Mouse (Mus musculus) limb, embryonic 14.5 days (tissue): Measurements from ENCODE around the gene Tfpi. TPM values are rescaled to one million over a fixed set of nuclear protein-coding genes. Genes with fewer than 3 reads are reported as not detected.
A peak's percentile ranks its signal among the peaks of the same experiment; 100 is the strongest.

ENCODE experiments used
- ATAC-seq: fragments of 200-750 bp; cut with Nextera tagmentation; 2 replicates; pipeline ENCODE4 v1.8.0; 2017; ENCODE audit warnings: low read depth, moderate number of reproducible peaks, moderate TSS enrichment; ENCODE audit not compliant: low FRiP score
- DNase-seq: peaks from one replicate; pipeline ENCODE4 v3.0.0-alpha.2; 2015; ENCODE audit warnings: low spot score
- H3K27ac ChIP-seq: fragments of 300-500 bp; sonication (generic); replicated peaks from 2 replicates; pipeline ENCODE4 v1.5.1; 2014; ENCODE audit warnings: low read depth, mild to moderate bottlenecking, low read length, moderate library complexity, mixed read lengths
- H3K27me3 ChIP-seq: fragments of 300-500 bp; sonication (generic); 2 replicates; pipeline ENCODE4 v1.6.1; 2014; ENCODE audit warnings: low read length, mixed read lengths; ENCODE audit not compliant: control insufficient read depth, insufficient read depth
- H3K36me3 ChIP-seq: fragments of 300-500 bp; sonication (generic); 2 replicates; pipeline ENCODE4 v1.6.1; 2014; ENCODE audit warnings: mild to moderate bottlenecking, low read length, moderate library complexity, mixed read lengths; ENCODE audit not compliant: control insufficient read depth, insufficient read depth
- H3K4me1 ChIP-seq: fragments of 300-500 bp; sonication (generic); 2 replicates; pipeline ENCODE4 v1.6.1; 2014; ENCODE audit warnings: antibody characterized with exemption, low read length, mixed read lengths; ENCODE audit not compliant: control insufficient read depth, insufficient read depth
- H3K4me2 ChIP-seq: fragments of 300-500 bp; sonication (generic); replicated peaks from 2 replicates; pipeline ENCODE4 v1.6.1; 2014; ENCODE audit warnings: low read depth, mild to moderate bottlenecking, low read length, moderate library complexity; ENCODE audit not compliant: severe bottlenecking
- H3K4me3 ChIP-seq: fragments of 300-500 bp; sonication (generic); replicated peaks from 2 replicates; pipeline ENCODE4 v1.5.1; 2014; ENCODE audit warnings: low read length
- H3K9ac ChIP-seq: fragments of 300-500 bp; sonication (generic); 2 replicates; pipeline ENCODE4 v1.6.1; 2014; ENCODE audit warnings: mild to moderate bottlenecking, low read depth, low read length, moderate library complexity; ENCODE audit not compliant: severe bottlenecking
- H3K9me3 ChIP-seq: fragments of 300-500 bp; sonication (generic); 2 replicates; pipeline ENCODE4 v1.6.1; 2016; ENCODE audit warnings: low read length; ENCODE audit not compliant: control insufficient read depth
- POLR2A ChIP-seq: fragments of 200-500 bp; IDR thresholded peaks from 2 replicates; pipeline ENCODE4 v1.8.0; 2012; ENCODE audit warnings: inconsistent platforms, mild to moderate bottlenecking, moderate library complexity, borderline replicate concordance; ENCODE audit not compliant: insufficient read depth, insufficient read length; ENCODE audit errors: extremely low read depth
- WGBS: fragments of 180-500 bp; shearing (Covaris S2); extraction: QIAGEN DNeasy Blood & Tissue Kit; methylation state at CpG from one replicate; pipeline ENCODE4 v1.1.7; 2014; 5-methylcytosine and 5-hydroxymethylcytosine counted together
- polyA plus RNA-seq, 2 experiments: library from polyadenylated mRNA; depleted of rRNA in 1 of 2; stranded (reverse) in 1 of 2; unstranded in 1 of 2; fragments of >200 nt; fragmentation: Nextera tagmentation in 1 of 2; extraction: Ambion mirVana in 1 of 2; gene quantifications; 2 replicates each; pipeline versions ENCODE4 v1.2.1 to v1.2.3; 2012 to 2014

The Tfpi gene
- polyA plus RNA-seq, 2 experiments, result 28.3 to 29.6 TPM

GRCm38 (mm10) chr2:84464956-84465355, 11.6 kb downstream of the Tfpi start:
- no peak for ATAC-seq
- peak; percentile 13 for DNase-seq
- 25% methylated on average over 7 of the region's 7 CpGs for WGBS

GRCm38 (mm10) chr2:84462411-84462810, 14.2 kb downstream of the Tfpi start:
- Histone ChIP-seq H3K36me3 (no peaks in the 10 kb centered on the region), H3K27me3 (no peaks in the 10 kb centered on the region), H3K9me3 (no peaks in the 10 kb centered on the region), H3K9ac (no peak overlapping the region), H3K4me1 (no peaks in the 10 kb centered on the region), H3K4me2 (no peak overlapping the region), H3K27ac (no peak overlapping the region), H3K4me3 (no peak overlapping the region)
- DNase-seq (no peak), ATAC-seq (no peak)
- TF ChIP-seq POLR2A, result no peak
- 91% methylated on average over 3 of the region's 3 CpGs for WGBS

More at GRCm38 (mm10) chr2:84464956-84465355, 11.6 kb downstream of the Tfpi start:
- Histone ChIP-seq H3K27me3 (no peaks in the 10 kb centered on the region), H3K4me1 (no peaks in the 10 kb centered on the region), H3K9me3 (no peaks in the 10 kb centered on the region), H3K27ac (no peak overlapping the region), H3K4me3 (no peak overlapping the region), H3K4me2 (no peak overlapping the region), H3K9ac (no peak overlapping the region), H3K36me3 (no peaks in the 10 kb centered on the region)
- no peak for TF ChIP-seq POLR2A

GRCm38 (mm10) chr2:84459651-84460177, 16.9 kb downstream of the Tfpi start:
- no peaks in the 10 kb centered on the region for H3K36me3 ChIP-seq
- ATAC-seq (no peak), DNase-seq (no peak)
- 67% methylated on average over 11 of the region's 11 CpGs for WGBS
- no peaks in the 10 kb centered on the region for H3K27me3 ChIP-seq
- no peak overlapping the region for H3K4me2 ChIP-seq
- H3K9ac ChIP-seq, result no peak overlapping the region
- no peaks in the 10 kb centered on the region for H3K9me3 ChIP-seq
- no peak overlapping the region for H3K4me3 ChIP-seq
- no peaks in the 10 kb centered on the region for H3K4me1 ChIP-seq
- no peak for TF ChIP-seq POLR2A
- no peak overlapping the region for H3K27ac ChIP-seq

- 72% methylated on average over 6 of the region's 6 CpGs for WGBS
These were observed 19.4 kb downstream of the Tfpi start for GRCm38 (mm10) chr2:84457221-84457620.

GRCm38 (mm10) chr2:84455236-84455799, 21.3 kb downstream of the Tfpi start:
- H3K36me3 ChIP-seq, result no peaks in the 10 kb centered on the region
- H3K4me1 ChIP-seq, result no peaks in the 10 kb centered on the region
- H3K9me3 ChIP-seq, result no peaks in the 10 kb centered on the region
- ATAC-seq (peak; percentile 57; the same call in 1 of the 2 replicates), DNase-seq (peak; percentile 94)
- no peak overlapping the region for H3K4me3 ChIP-seq
- no peak overlapping the region for H3K9ac ChIP-seq
- H3K27me3 ChIP-seq, result no peaks in the 10 kb centered on the region
- no peak for TF ChIP-seq POLR2A
- H3K4me2 ChIP-seq, result no peak overlapping the region
- WGBS, result 9% methylated on average over 5 of the region's 5 CpGs
- no peak overlapping the region for H3K27ac ChIP-seq

More at GRCm38 (mm10) chr2:84457221-84457620, 19.4 kb downstream of the Tfpi start:
- Histone ChIP-seq H3K4me2 (no peak overlapping the region), H3K4me1 (no peaks in the 10 kb centered on the region), H3K36me3 (no peaks in the 10 kb centered on the region), H3K27ac (no peak overlapping the region), H3K9ac (no peak overlapping the region), H3K27me3 (no peaks in the 10 kb centered on the region), H3K4me3 (no peak overlapping the region), H3K9me3 (no peaks in the 10 kb centered on the region)
- no peak for TF ChIP-seq POLR2A
- DNase-seq (no peak), ATAC-seq (no peak)
